Mouse (Mus musculus) ovary, postnatal 14 days (tissue): ENCODE measurements around the gene Gm14308.
"Not testable (repeated sequence)": the region's sequence is repeated elsewhere in the genome, so short reads cannot be mapped to it uniquely, and the experiment has no call there.

ENCODE experiments used
- DNase-seq: peaks from one replicate; pipeline ENCODE4 v3.0.0; 2022; ENCODE audit warnings: low spot score

Gene Gm14308

GRCm38 (mm10) chr2:176636244-176636643, at the start of gene Gm14308:
Gm14308 (minus strand) TSS chr2:176636344.
- not testable (repeated sequence) for DNase-seq

GRCm38 (mm10) chr2:176670222-176670621, 34.1 kb upstream of the Gm14308 start, which contains the start of gene Zfp973:
Zfp973 (plus strand) TSS chr2:176670522.
- not testable (repeated sequence) for DNase-seq
